Mouse (Mus musculus) ES-E14 (cell line): Measurements from ENCODE around the gene Ppp2r3a. TPM values are rescaled to one million over a fixed set of nuclear protein-coding genes. Genes with fewer than 3 reads are reported as not detected.

Source experiments
- DNase-seq: peaks from one replicate; pipeline ENCODE4 v3.0.0-alpha.2; 2013; ENCODE audit warnings: low read depth, low spot score
- H3K27ac ChIP-seq: 2 replicates; pipeline ENCODE4 v1.5.1; 2012; ENCODE audit warnings: low read depth, mild to moderate bottlenecking, low read length, moderate library complexity, mixed read lengths; ENCODE audit not compliant: poor library complexity, insufficient read depth, severe bottlenecking
- H3K36me3 ChIP-seq: 2 replicates; pipeline ENCODE4 v1.6.1; 2012; ENCODE audit warnings: mild to moderate bottlenecking, low read length, moderate library complexity, mixed read lengths; ENCODE audit not compliant: control insufficient read depth, poor library complexity, insufficient read depth, severe bottlenecking
- H3K4me1 ChIP-seq, 2 experiments: fragments of 150-350 bp in 1 of 2; sonication (generic) in 1 of 2; 2 replicates each; pipeline ENCODE4 v1.6.1; 2012; ENCODE audit warnings: low read length in 2 of 2, mild to moderate bottlenecking in 1 of 2, mixed read lengths in 1 of 2; ENCODE audit not compliant: control insufficient read depth in 2 of 2, insufficient read depth in 2 of 2, poor library complexity in 1 of 2
- H3K4me3 ChIP-seq, 2 experiments: fragments of 150-350 bp in 1 of 2; sonication (generic) in 1 of 2; 2 replicates each; pipeline ENCODE4 v1.5.1; 2012; ENCODE audit warnings: low read length in 2 of 2, low read depth in 1 of 2, mild to moderate bottlenecking in 1 of 2, mixed read lengths in 1 of 2; ENCODE audit not compliant: insufficient read depth in 1 of 2, poor library complexity in 1 of 2, severe bottlenecking in 1 of 2
- H3K9ac ChIP-seq: 2 replicates; pipeline ENCODE4 v1.6.1; 2012; ENCODE audit warnings: low read depth, mild to moderate bottlenecking, low read length, mixed read lengths; ENCODE audit not compliant: poor library complexity, insufficient read depth, severe bottlenecking
- H3K9me3 ChIP-seq: fragments of 150-350 bp; sonication (generic); 2 replicates; pipeline ENCODE4 v1.6.1; 2012; ENCODE audit warnings: low read depth, mild to moderate bottlenecking, low read length; ENCODE audit not compliant: control insufficient read depth, insufficient read depth
- CHD2 ChIP-seq: IDR thresholded peaks from 2 replicates; pipeline ENCODE4 v1.6.1; 2014; ENCODE audit warnings: mild to moderate bottlenecking, low read depth, low read length, inconsistent platforms
- HCFC1 ChIP-seq: IDR thresholded peaks from 2 replicates; pipeline ENCODE4 v1.6.1; 2012; ENCODE audit warnings: low read length, inconsistent platforms, borderline replicate concordance; ENCODE audit not compliant: insufficient read depth
- MAFK ChIP-seq: IDR thresholded peaks from 2 replicates; pipeline ENCODE4 v1.6.1; 2014; ENCODE audit warnings: mild to moderate bottlenecking, low read depth, low read length, inconsistent platforms; ENCODE audit not compliant: insufficient read depth
- ZC3H11A ChIP-seq: IDR thresholded peaks from 2 replicates; pipeline ENCODE4 v1.6.1; 2012; ENCODE audit warnings: low read depth, mild to moderate bottlenecking, inconsistent platforms, low read length, borderline replicate concordance
- ZNF384 ChIP-seq: IDR thresholded peaks from 2 replicates; pipeline ENCODE4 v1.6.1; 2012; ENCODE audit warnings: low read depth, low read length, inconsistent platforms
- in situ Hi-C, 2 experiments: fragments of 600-800 bp; cut with MboI; formaldehyde crosslinking; loops; one replicate each; pipeline ENCODE4 v1.15.1; 2025; ENCODE audit warnings: low sequenced_read_pairs in 2 of 2, inconsistent platforms in 1 of 2; ENCODE audit not compliant: unreplicated experiment in 2 of 2
- total RNA-seq: library from RNA; depleted of rRNA; stranded (reverse); fragments of 300-350 nt; gene quantifications from 2 replicates; pipeline ENCODE4 v1.2.3, GENCODE M21; 2012

Ppp2r3a gene
- total RNA-seq, 1 experiment, result 4.1 TPM

DNA sequence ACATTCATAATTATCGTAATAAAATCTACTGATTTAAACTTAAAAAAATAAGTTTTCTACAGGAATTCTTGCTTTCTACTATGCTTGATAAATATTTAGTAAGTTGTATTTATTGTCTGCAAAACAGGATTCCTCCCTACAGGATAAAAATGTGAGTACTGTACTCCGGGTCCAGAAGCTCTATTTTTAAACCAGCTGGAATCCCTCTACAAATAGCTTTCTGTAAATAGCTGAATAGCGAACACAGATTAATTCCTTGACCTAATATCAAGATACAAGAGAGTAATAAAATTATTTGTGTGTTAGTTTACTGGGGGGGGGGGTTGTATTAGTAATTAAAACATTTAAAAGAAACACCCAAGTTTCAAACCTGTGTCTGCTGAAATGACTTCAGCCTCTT is 53.3 kb downstream of the Ppp2r3a start:
- Histone ChIP-seq H3K4me1 (no peaks in the 10 kb centered on the region), H3K9ac (no peak overlapping the region), H3K36me3 (no peaks in the 10 kb centered on the region), H3K27ac (no peak overlapping the region), H3K4me3 (no peak overlapping the region), H3K9me3 (no peaks in the 10 kb centered on the region)
- TF ChIP-seq ZC3H11A (no peak), CHD2 (no peak), MAFK (no peak), ZNF384 (no peak), HCFC1 (no peak)
- DNase-seq, result no peak
- in situ Hi-C loops, result no loop called here

DNA sequence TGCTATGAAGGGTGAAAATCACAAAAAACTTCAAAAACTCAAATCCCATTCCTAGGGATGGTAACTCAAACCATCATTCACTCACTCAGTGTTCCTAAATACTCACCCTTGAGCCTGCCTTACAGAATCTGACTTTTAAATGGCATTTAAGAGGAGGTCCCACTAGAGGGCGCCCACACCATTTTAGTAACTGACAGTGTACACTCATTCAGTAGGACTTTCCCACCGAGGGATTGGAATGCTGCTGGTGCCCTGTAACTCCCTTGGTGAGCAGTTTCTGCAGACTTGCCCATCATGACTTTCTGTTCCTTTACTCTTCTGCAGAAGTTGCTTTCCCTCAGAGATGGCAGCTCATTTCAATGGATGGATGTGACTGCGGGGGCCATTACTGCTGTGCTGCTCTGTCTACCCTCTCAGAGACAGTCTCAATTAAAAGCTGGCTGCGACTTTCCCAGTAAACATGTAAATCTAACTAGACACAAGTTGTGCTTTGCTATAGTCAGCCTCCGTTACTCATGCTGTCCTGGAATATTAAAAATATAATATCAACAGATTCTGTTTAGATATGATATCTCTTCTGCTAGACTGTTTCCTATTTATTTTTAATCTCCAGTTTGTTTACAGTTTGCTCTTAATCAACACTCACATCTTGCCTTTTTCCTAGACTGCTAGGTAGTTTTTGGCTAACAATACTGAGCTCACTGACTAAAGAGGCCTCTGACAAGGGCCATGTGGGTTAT is 69.5 kb downstream of the Ppp2r3a start:
- Histone ChIP-seq H3K27ac (no peak overlapping the region), H3K4me1 (peaks cover 0 to 2% of the 10 kb centered on the region in 2 experiments; a peak in 1 of 4 replicates), H3K36me3 (no peaks in the 10 kb centered on the region), H3K9me3 (no peaks in the 10 kb centered on the region), H3K4me3 (no peak overlapping the region), H3K9ac (no peak overlapping the region)
- TF ChIP-seq HCFC1, result no peak
- TF ChIP-seq ZC3H11A, result peak; percentile 61
- peak; percentile 85 for DNase-seq
- in situ Hi-C loops, result no loop called here

DNA sequence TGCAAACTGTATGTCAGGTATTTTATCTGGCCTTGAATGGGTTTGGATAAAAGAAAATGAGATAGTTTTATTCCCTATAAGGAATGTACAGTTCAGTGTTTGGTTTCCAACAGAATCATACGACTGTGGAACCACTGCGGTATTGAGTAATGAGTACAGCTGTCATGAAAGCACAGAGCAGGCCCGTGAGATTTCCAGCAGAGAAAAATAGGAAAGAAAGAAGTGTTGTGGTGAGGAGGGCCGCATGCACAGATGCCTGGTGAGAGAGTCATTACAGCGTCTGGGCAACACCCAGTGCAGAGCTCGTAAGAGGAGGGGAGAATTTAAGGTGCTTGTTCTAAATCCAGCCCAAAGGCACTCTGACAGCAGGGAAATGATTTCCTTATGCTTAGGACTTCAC is 70.3 kb downstream of the Ppp2r3a start:
- Histone ChIP-seq H3K9me3 (no peaks in the 10 kb centered on the region), H3K36me3 (no peaks in the 10 kb centered on the region)
- in situ Hi-C loops, result no loop called here

DNA sequence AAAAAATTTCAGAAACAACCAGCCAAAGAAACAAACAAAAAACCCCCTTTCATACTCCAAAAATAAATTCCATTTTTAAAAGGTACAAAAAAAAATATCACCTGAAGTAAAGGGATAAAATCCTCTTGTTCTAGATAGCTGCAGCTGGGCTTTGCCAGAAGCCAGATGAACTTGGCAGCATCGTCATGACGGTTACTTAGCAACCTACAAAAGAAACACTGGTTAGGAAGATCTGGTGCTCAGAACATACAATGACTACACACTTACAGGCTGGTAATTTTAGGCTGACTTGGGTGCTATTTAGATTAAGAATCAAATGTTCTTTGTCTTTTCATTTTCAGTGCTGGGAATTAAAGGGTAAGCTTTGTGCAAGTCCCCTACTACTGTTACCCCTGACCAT is 71.4 kb downstream of the Ppp2r3a start:
- in situ Hi-C loops, result no loop called here
- peaks cover 0 to 2% of the 10 kb centered on the region in 2 experiments; a peak in 1 of 4 replicates for H3K4me1 ChIP-seq
- no peak overlapping the region for H3K9ac ChIP-seq
- no peaks in the 10 kb centered on the region for H3K36me3 ChIP-seq
- no peak for DNase-seq
- H3K4me3 ChIP-seq, result no peak overlapping the region
- H3K9me3 ChIP-seq, result no peaks in the 10 kb centered on the region
- TF ChIP-seq HCFC1, result no peak
- TF ChIP-seq ZNF384, result no peak
- no peak for TF ChIP-seq ZC3H11A
- no peak for TF ChIP-seq MAFK
- H3K27ac ChIP-seq, result no peak overlapping the region

More for the DNA sequence above, 70.3 kb downstream of the Ppp2r3a start:
- DNase-seq, result no peak
- Histone ChIP-seq H3K27ac (no peak overlapping the region), H3K4me3 (no peak overlapping the region), H3K9ac (no peak overlapping the region), H3K4me1 (peaks cover 0 to 2% of the 10 kb centered on the region in 2 experiments; a peak in 1 of 4 replicates)
- TF ChIP-seq ZC3H11A, result no peak
- no peak for TF ChIP-seq HCFC1
- TF ChIP-seq MAFK, result no peak
- no peak for TF ChIP-seq CHD2
- no peak for TF ChIP-seq ZNF384
